Mouse (Mus musculus) stomach, postnatal 0 days (tissue): ENCODE results near the gene I0C0044D17Rik.

Experiments used
- CTCF ChIP-seq: IDR thresholded peaks from 2 replicates; pipeline ENCODE4 v1.5.1; 2016; ENCODE audit warnings: antibody characterized with exemption, low read depth, mild to moderate bottlenecking, moderate library complexity
- EP300 ChIP-seq: optimal IDR thresholded peaks from 2 replicates; pipeline ENCODE3; 2016; ENCODE audit warnings: antibody characterized with exemption

- TF ChIP-seq CTCF (no peak), EP300 (no peak)
Measured at GRCm38 (mm10) chr4:98864094-98864493, 40.5 kb upstream of the I0C0044D17Rik start.
